Mouse (Mus musculus): Measurements from ENCODE around the gene Klhl35.

- no peak for TF ChIP-seq MAX (IDR thresholded peaks at IDR 0.05; ENCODE audit: low read depth)
- TF ChIP-seq REST (IDR thresholded peaks at IDR 0.05; ENCODE audit: insufficient read depth, insufficient read length): no peak
- TF ChIP-seq MYOG (IDR thresholded peaks at IDR 0.05; ENCODE audit: control insufficient read depth in 1 of 3, insufficient read depth in 1 of 3, insufficient read length in 2 of 3, low read depth in 2 of 3): no peak
- no peak for TF ChIP-seq MYOD1 (IDR thresholded peaks at IDR 0.05; ENCODE audit: control insufficient read depth in 1 of 3, insufficient read length in 2 of 3, low read depth in 2 of 3)
- TF ChIP-seq POLR2A (IDR thresholded peaks at IDR 0.05; ENCODE audit: insufficient read length, low read depth): no peak
- no peak for TF ChIP-seq E2F4 (IDR thresholded peaks at IDR 0.05; ENCODE audit: insufficient read depth)
- no peak for TF ChIP-seq POLR2AphosphoS2 (IDR thresholded peaks at IDR 0.05; ENCODE audit: insufficient read length, low read depth)
- TF ChIP-seq SRF (IDR thresholded peaks at IDR 0.05; ENCODE audit: control insufficient read depth, insufficient read length, low read depth): no peak
- no peak for TF ChIP-seq TCF12 (IDR thresholded peaks at IDR 0.05; ENCODE audit: insufficient read depth, poor library complexity, severe bottlenecking)
- TF ChIP-seq CEBPB (IDR thresholded peaks at IDR 0.05; ENCODE audit: insufficient read depth, poor library complexity, severe bottlenecking): no peak
Observed at GRCm38 (mm10) chr7:99424538-99425155, 41.2 kb upstream of the Klhl35 start.

Measured in myocyte (in vitro differentiated cells).